Mouse (Mus musculus) ZHBTc4 (cell line): ENCODE measurements at regions not wholly inside any gene's neighbourhood (a gene's known extent, or its start where the extent isn't known, plus 50 kb on each side); places are given as distances from the start of the nearest gene placed in this dataset.
A peak's percentile ranks its signal among the peaks of the same experiment; 100 is the strongest.

Experiments
- DNase-seq: peaks from one replicate; pipeline ENCODE4 v3.0.0-alpha.2; 2011; ENCODE audit warnings: low read depth, low spot score

DNA sequence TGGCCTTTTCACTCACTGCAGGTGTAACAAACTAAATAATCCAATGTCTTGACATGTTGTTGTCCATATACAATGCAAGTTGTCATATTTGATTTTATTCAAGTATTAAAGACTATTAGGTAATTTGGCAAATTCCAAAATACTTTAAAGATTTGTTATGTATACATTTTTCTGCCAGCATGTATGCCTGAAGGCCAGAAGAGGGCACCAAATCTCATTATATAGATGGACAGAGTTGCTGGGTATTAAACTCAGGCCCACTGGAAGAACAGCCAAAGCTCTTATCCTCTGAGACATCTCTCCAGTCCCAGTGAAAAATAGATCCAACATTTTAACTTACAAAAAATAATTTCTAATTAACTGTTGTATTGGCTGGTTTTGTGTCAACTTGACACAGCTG is 80.5 kb upstream of the Cenpq start:
- peak; percentile 25 for DNase-seq
